Mouse (Mus musculus): ENCODE measurements around the gene Zfp619. TPM values are rescaled to one million over a fixed set of nuclear protein-coding genes. Genes with fewer than 3 reads are reported as not detected.

Gene Zfp619
- 0.13 TPM in 2 replicates for polyA plus RNA-seq (2012)

GRCm38 (mm10) chr7:39517616-39518177, at the start of gene Zfp619:
TSS of gene Zfp619 (plus strand) at chr7:39517766.
- TF ChIP-seq GATA1 (IDR thresholded peaks at IDR 0.05; ENCODE audit: low read length): no peak

GRCm38 (mm10) chr7:39479013-39479412, 38.6 kb upstream of the Zfp619 start:
- no peak for TF ChIP-seq GATA1 (IDR thresholded peaks at IDR 0.05; ENCODE audit: low read length)

GRCm38 (mm10) chr7:39484384-39484783, 33.2 kb upstream of the Zfp619 start:
- TF ChIP-seq GATA1 (IDR thresholded peaks at IDR 0.05; ENCODE audit: low read length): no peak

GRCm38 (mm10) chr7:39487159-39487853, 30.3 kb upstream of the Zfp619 start:
- no peak for TF ChIP-seq GATA1 (IDR thresholded peaks at IDR 0.05; ENCODE audit: low read length)

GRCm38 (mm10) chr7:39487854-39488205, 29.7 kb upstream of the Zfp619 start:
- TF ChIP-seq GATA1 (IDR thresholded peaks at IDR 0.05; ENCODE audit: low read length): no peak

- no peak for TF ChIP-seq GATA1 (IDR thresholded peaks at IDR 0.05; ENCODE audit: low read length)
Observed at GRCm38 (mm10) chr7:39494646-39495045, 22.9 kb upstream of the Zfp619 start.

GRCm38 (mm10) chr7:39504100-39504499, 13.5 kb upstream of the Zfp619 start:
- no peak for TF ChIP-seq GATA1 (IDR thresholded peaks at IDR 0.05; ENCODE audit: low read length)

- no peak for TF ChIP-seq GATA1 (IDR thresholded peaks at IDR 0.05; ENCODE audit: low read length)
Observed at GRCm38 (mm10) chr7:39518362-39518761, 796 bp downstream of the Zfp619 start.

- no peak for TF ChIP-seq GATA1 (IDR thresholded peaks at IDR 0.05; ENCODE audit: low read length)
Observed at GRCm38 (mm10) chr7:39523703-39524424, 6.3 kb downstream of the Zfp619 start.

- no peak for TF ChIP-seq GATA1 (IDR thresholded peaks at IDR 0.05; ENCODE audit: low read length)
Observed at GRCm38 (mm10) chr7:39543151-39543550, 25.6 kb downstream of the Zfp619 start.

- TF ChIP-seq GATA1 (IDR thresholded peaks at IDR 0.05; ENCODE audit: low read length): no peak
Observed at GRCm38 (mm10) chr7:39544242-39545111, 26.9 kb downstream of the Zfp619 start.

GRCm38 (mm10) chr7:39545134-39545533, 27.6 kb downstream of the Zfp619 start:
- TF ChIP-seq GATA1 (IDR thresholded peaks at IDR 0.05; ENCODE audit: low read length): no peak

- no peak for TF ChIP-seq GATA1 (IDR thresholded peaks at IDR 0.05; ENCODE audit: low read length)
Observed at GRCm38 (mm10) chr7:39549336-39549735, 31.8 kb downstream of the Zfp619 start.

GRCm38 (mm10) chr7:39551976-39552891, 34.7 kb downstream of the Zfp619 start:
- no peak for TF ChIP-seq GATA1 (IDR thresholded peaks at IDR 0.05; ENCODE audit: low read length)

- no peak for TF ChIP-seq GATA1 (IDR thresholded peaks at IDR 0.05; ENCODE audit: low read length)
Observed at GRCm38 (mm10) chr7:39552993-39553392, 35.4 kb downstream of the Zfp619 start.

All from G1E-ER4 (cell line).